Mouse (Mus musculus): ENCODE measurements around the gene Trappc6b.

GRCm38 (mm10) chr12:59067095-59067494 lies 5.8 kb upstream of the Trappc6b start:
- TF ChIP-seq CTCF (IDR thresholded peaks at IDR 0.05; ENCODE audit: insufficient read depth, low read depth, low read length) (no peak), POLR2A (IDR thresholded peaks at IDR 0.05; ENCODE audit: insufficient read depth, low read depth, low read length) (no peak)
